Mouse (Mus musculus): ENCODE measurements around the gene Hpse. TPM values are rescaled to one million over a fixed set of nuclear protein-coding genes. Genes with fewer than 3 reads are reported as not detected.

The Hpse gene
- total and polyA plus RNA-seq, 3 experiments = not detected

- no peaks in the 10 kb centered on the region; the same call in 1 of the 2 replicates for H3K27me3 ChIP-seq (ENCODE audit: insufficient read depth, low read length)
- ATAC-seq (ENCODE audit: extremely low read depth, insufficient number of reproducible peaks, low FRiP score, poor library complexity, severe bottlenecking) (no peak), DNase-seq (ENCODE audit: low spot score) (no peak)
- TF ChIP-seq CTCF (IDR thresholded peaks at IDR 0.05; ENCODE audit: low read depth, low read length) = no peak
- no peak for TF ChIP-seq GATA2 (IDR thresholded peaks at IDR 0.05; ENCODE audit: borderline replicate concordance, low read depth, low read length)
- no peak for TF ChIP-seq POLR2AphosphoS5 (IDR thresholded peaks at IDR 0.05; ENCODE audit: insufficient replicate concordance, low read depth, low read length)
- no peak for TF ChIP-seq GATA1 (IDR thresholded peaks at IDR 0.05; ENCODE audit: borderline replicate concordance, low read length)
- TF ChIP-seq TAL1 (conservative IDR thresholded peaks at IDR 0.05; ENCODE audit: low read depth, low read length) = no peak
- no peak overlapping the region for H3K4me3 ChIP-seq (ENCODE audit: low read depth, low read length)
- 0 out of 2 replicates have a peak, but pooled peaks cover 2% of the 10 kb centered on the region for H3K9me3 ChIP-seq (replicated peaks)
- H3K4me1 ChIP-seq (ENCODE audit: insufficient read depth, low read depth, low read length) = no peaks in the 10 kb centered on the region
- no peaks in the 10 kb centered on the region for H3K36me3 ChIP-seq (replicated peaks)
Observed at GRCm38 (mm10) chr5:100726001-100726400, 6.5 kb upstream of the Hpse start.

GRCm38 (mm10) chr5:100716762-100717161 is 2.8 kb downstream of the Hpse start:
- no peak for ATAC-seq (ENCODE audit: extremely low read depth, insufficient number of reproducible peaks, low FRiP score, poor library complexity, severe bottlenecking)
- no peaks in the 10 kb centered on the region for H3K36me3 ChIP-seq (replicated peaks)
- H3K4me3 ChIP-seq (ENCODE audit: low read depth, low read length) = no peak overlapping the region

GRCm38 (mm10) chr5:100711219-100711618 is 8.3 kb downstream of the Hpse start:
- no peak for DNase-seq (ENCODE audit: low spot score)
- no peak for ATAC-seq (ENCODE audit: extremely low read depth, insufficient number of reproducible peaks, low FRiP score, poor library complexity, severe bottlenecking)
- no peaks in the 10 kb centered on the region for H3K9me3 ChIP-seq (replicated peaks)
- H3K4me1 ChIP-seq (ENCODE audit: insufficient read depth, low read depth, low read length) = 0 out of 2 replicates have a peak, but pooled peaks cover 4% of the 10 kb centered on the region
- no peak for TF ChIP-seq TAL1 (conservative IDR thresholded peaks at IDR 0.05; ENCODE audit: low read depth, low read length)
- TF ChIP-seq GATA1 (IDR thresholded peaks at IDR 0.05; ENCODE audit: borderline replicate concordance, low read length) = no peak
- TF ChIP-seq GATA2 (IDR thresholded peaks at IDR 0.05; ENCODE audit: borderline replicate concordance, low read depth, low read length) = no peak
- H3K4me3 ChIP-seq (ENCODE audit: low read depth, low read length) = no peak overlapping the region
- no peaks in the 10 kb centered on the region for H3K27me3 ChIP-seq (ENCODE audit: insufficient read depth, low read length)
- H3K36me3 ChIP-seq (replicated peaks) = no peaks in the 10 kb centered on the region

More at GRCm38 (mm10) chr5:100716762-100717161, 2.8 kb downstream of the Hpse start:
- DNase-seq (ENCODE audit: low spot score) = no peak
- no peak for TF ChIP-seq TAL1 (conservative IDR thresholded peaks at IDR 0.05; ENCODE audit: low read depth, low read length)
- no peak for TF ChIP-seq CTCF (IDR thresholded peaks at IDR 0.05; ENCODE audit: low read depth, low read length)
- TF ChIP-seq GATA1 (IDR thresholded peaks at IDR 0.05; ENCODE audit: borderline replicate concordance, low read length) = no peak
- no peak for TF ChIP-seq POLR2AphosphoS5 (IDR thresholded peaks at IDR 0.05; ENCODE audit: insufficient replicate concordance, low read depth, low read length)
- no peak for TF ChIP-seq GATA2 (IDR thresholded peaks at IDR 0.05; ENCODE audit: borderline replicate concordance, low read depth, low read length)
- H3K9me3 ChIP-seq (replicated peaks) = no peaks in the 10 kb centered on the region
- H3K27me3 ChIP-seq (ENCODE audit: insufficient read depth, low read length) = no peaks in the 10 kb centered on the region
- H3K4me1 ChIP-seq (ENCODE audit: insufficient read depth, low read depth, low read length) = no peaks in the 10 kb centered on the region

GRCm38 (mm10) chr5:100710012-100710411 is 9.5 kb downstream of the Hpse start:
- peaks cover 6% of the 10 kb centered on the region; the same call in 1 of the 2 replicates for H3K4me1 ChIP-seq (ENCODE audit: insufficient read depth, low read depth, low read length)
- no peaks in the 10 kb centered on the region for H3K36me3 ChIP-seq (replicated peaks)
- H3K27me3 ChIP-seq (ENCODE audit: insufficient read depth, low read length) = no peaks in the 10 kb centered on the region
- no peaks in the 10 kb centered on the region for H3K9me3 ChIP-seq (replicated peaks)
- DNase-seq (ENCODE audit: low spot score) = no peak
- no peak overlapping the region for H3K4me3 ChIP-seq (ENCODE audit: low read depth, low read length)
- TF ChIP-seq TAL1 (conservative IDR thresholded peaks at IDR 0.05; ENCODE audit: low read depth, low read length) (no peak), POLR2AphosphoS5 (IDR thresholded peaks at IDR 0.05; ENCODE audit: insufficient replicate concordance, low read depth, low read length) (no peak), GATA2 (IDR thresholded peaks at IDR 0.05; ENCODE audit: borderline replicate concordance, low read depth, low read length) (no peak), CTCF (IDR thresholded peaks at IDR 0.05; ENCODE audit: low read depth, low read length) (no peak), GATA1 (IDR thresholded peaks at IDR 0.05; ENCODE audit: borderline replicate concordance, low read length) (no peak)
- ATAC-seq (ENCODE audit: extremely low read depth, insufficient number of reproducible peaks, low FRiP score, poor library complexity, severe bottlenecking) = no peak

- Histone ChIP-seq H3K27me3 (ENCODE audit: insufficient read depth, low read length) (no peaks in the 10 kb centered on the region), H3K9me3 (replicated peaks) (no peaks in the 10 kb centered on the region), H3K4me1 (ENCODE audit: insufficient read depth, low read depth, low read length) (peaks cover 6% of the 10 kb centered on the region; the same call in 1 of the 2 replicates), H3K36me3 (replicated peaks) (no peaks in the 10 kb centered on the region), H3K4me3 (ENCODE audit: low read depth, low read length) (no peak overlapping the region)
- no peak for DNase-seq (ENCODE audit: low spot score)
- ATAC-seq (ENCODE audit: extremely low read depth, insufficient number of reproducible peaks, low FRiP score, poor library complexity, severe bottlenecking) = no peak
- no peak for TF ChIP-seq TAL1 (conservative IDR thresholded peaks at IDR 0.05; ENCODE audit: low read depth, low read length)
- TF ChIP-seq CTCF (IDR thresholded peaks at IDR 0.05; ENCODE audit: low read depth, low read length) = no peak
- TF ChIP-seq GATA1 (IDR thresholded peaks at IDR 0.05; ENCODE audit: borderline replicate concordance, low read length) = no peak
- TF ChIP-seq POLR2AphosphoS5 (IDR thresholded peaks at IDR 0.05; ENCODE audit: insufficient replicate concordance, low read depth, low read length) = no peak
- TF ChIP-seq GATA2 (IDR thresholded peaks at IDR 0.05; ENCODE audit: borderline replicate concordance, low read depth, low read length) = no peak
Observed at GRCm38 (mm10) chr5:100709035-100709434, 10.5 kb downstream of the Hpse start.

GRCm38 (mm10) chr5:100706675-100707074 is 12.8 kb downstream of the Hpse start:
- H3K4me3 ChIP-seq (ENCODE audit: low read depth, low read length) = no peak overlapping the region
- H3K27me3 ChIP-seq (ENCODE audit: insufficient read depth, low read length) = no peaks in the 10 kb centered on the region
- DNase-seq (ENCODE audit: low spot score) (no peak), ATAC-seq (ENCODE audit: extremely low read depth, insufficient number of reproducible peaks, low FRiP score, poor library complexity, severe bottlenecking) (peak; percentile 41; the same call in 1 of the 2 replicates)
- no peaks in the 10 kb centered on the region for H3K9me3 ChIP-seq (replicated peaks)
- no peak for TF ChIP-seq GATA1 (IDR thresholded peaks at IDR 0.05; ENCODE audit: borderline replicate concordance, low read length)
- TF ChIP-seq POLR2AphosphoS5 (IDR thresholded peaks at IDR 0.05; ENCODE audit: insufficient replicate concordance, low read depth, low read length) = no peak
- TF ChIP-seq TAL1 (conservative IDR thresholded peaks at IDR 0.05; ENCODE audit: low read depth, low read length) = no peak
- no peak for TF ChIP-seq CTCF (IDR thresholded peaks at IDR 0.05; ENCODE audit: low read depth, low read length)
- TF ChIP-seq GATA2 (IDR thresholded peaks at IDR 0.05; ENCODE audit: borderline replicate concordance, low read depth, low read length) = no peak
- no peaks in the 10 kb centered on the region for H3K36me3 ChIP-seq (replicated peaks)
- peaks cover 6% of the 10 kb centered on the region; the same call in 1 of the 2 replicates for H3K4me1 ChIP-seq (ENCODE audit: insufficient read depth, low read depth, low read length)

All from G1E (cell line).